Mouse (Mus musculus) liver, embryonic 14.5 days (tissue): ENCODE measurements at regions not wholly inside any gene's neighbourhood (a gene's known extent, or its start where the extent isn't known, plus 50 kb on each side); places are given as distances from the start of the nearest gene placed in this dataset.

Experiments
- CTCF ChIP-seq: IDR thresholded peaks from 2 replicates; pipeline ENCODE4 v1.5.1; 2016; ENCODE audit warnings: antibody characterized with exemption, low read depth, control low read depth
- EP300 ChIP-seq: IDR thresholded peaks from 2 replicates; pipeline ENCODE4 v1.6.1; 2016; ENCODE audit warnings: antibody characterized with exemption, low read depth

- TF ChIP-seq CTCF (no peak), EP300 (no peak)
Measured at GRCm38 (mm10) chr16:93498800-93499199, 105.1 kb downstream of the Setd4 start.
